Mouse (Mus musculus) lung, postnatal 0 days (tissue): ENCODE data around the gene Gm7029.

Source experiments
- CTCF ChIP-seq: IDR thresholded peaks from 2 replicates; pipeline ENCODE4 v1.5.1; 2016; ENCODE audit warnings: antibody characterized with exemption, mild to moderate bottlenecking
- EP300 ChIP-seq: IDR thresholded peaks from 2 replicates; pipeline ENCODE4 v1.6.1; 2016; ENCODE audit warnings: antibody characterized with exemption, mild to moderate bottlenecking, control low read depth

- TF ChIP-seq CTCF (no peak), EP300 (no peak)
Observed at GRCm38 (mm10) chr17:33902491-33902890, 28.9 kb downstream of the Gm7029 start.
